Mouse (Mus musculus): ENCODE measurements around the gene Msmb. TPM values are rescaled to one million over a fixed set of nuclear protein-coding genes. Genes with fewer than 3 reads are reported as not detected.
A peak's percentile ranks its signal among the peaks of the same experiment; 100 is the strongest.

Msmb gene
- total and polyA plus RNA-seq, 3 experiments, result not detected

DNA sequence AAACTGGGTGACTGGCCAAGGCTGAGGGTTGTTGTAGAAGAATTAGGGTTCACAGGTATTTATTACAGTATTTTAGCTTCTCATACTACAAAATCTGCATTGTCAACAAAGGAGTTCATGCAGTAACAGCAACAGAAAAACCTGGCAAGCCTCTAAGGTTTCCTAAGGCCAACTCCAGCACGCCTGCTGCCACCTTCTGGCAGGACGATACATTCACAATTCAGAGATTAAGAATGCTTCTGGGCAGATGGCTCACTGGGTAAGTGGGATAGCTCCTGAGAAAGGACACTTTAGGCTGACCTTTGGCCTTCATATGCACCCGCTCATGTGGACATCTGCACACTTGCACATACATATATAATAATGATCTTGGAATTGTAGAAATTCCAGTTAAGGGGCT, 50.6 kb downstream of the Msmb start:
- H3K36me3 ChIP-seq (ENCODE audit: control insufficient read depth in 1 of 2, insufficient read depth in 2 of 2, low read length in 2 of 2), result peaks cover 48 to 58% of the 10 kb centered on the region in 2 experiments
- no peaks in the 10 kb centered on the region for H3K9me3 ChIP-seq (replicated peaks; ENCODE audit: insufficient read depth, low read length)
- no peak overlapping the region for H3K9ac ChIP-seq (ENCODE audit: control insufficient read depth, low read depth, low read length, poor library complexity, severe bottlenecking)
- no peak overlapping the region for H3K27ac ChIP-seq (ENCODE audit: control insufficient read depth, low read depth, low read length)
- no peaks in the 10 kb centered on the region for H3K27me3 ChIP-seq (ENCODE audit: control insufficient read depth in 1 of 2, insufficient read depth in 2 of 2, low read length in 2 of 2)
- no peak overlapping the region for H3K4me3 ChIP-seq (ENCODE audit: control insufficient read depth in 1 of 2, insufficient read depth in 1 of 2, low read depth in 2 of 2, low read length in 2 of 2)
- peak; percentile 74 for DNase-seq (ENCODE audit: low read depth, low spot score)
- peaks cover 15 to 16% of the 10 kb centered on the region in 2 experiments for H3K4me1 ChIP-seq (ENCODE audit: control insufficient read depth in 1 of 2, insufficient read depth in 2 of 2, low read length in 2 of 2)
- peaks cover 26% of the 10 kb centered on the region for H3K79me2 ChIP-seq (ENCODE audit: control insufficient read depth, insufficient read depth, low read length, poor library complexity)
- TF ChIP-seq TAL1 (IDR thresholded peaks at IDR 0.05; ENCODE audit: low read length) (no peak), BHLHE40 (IDR thresholded peaks at IDR 0.05; ENCODE audit: borderline replicate concordance, low read depth, low read length) (no peak), EP300 (IDR thresholded peaks at IDR 0.05; ENCODE audit: low read depth in 1 of 2, low read length in 2 of 2) (no peak), SIN3A (IDR thresholded peaks at IDR 0.05; ENCODE audit: low read length) (peak; percentile 25), HCFC1 (IDR thresholded peaks at IDR 0.05; ENCODE audit: low read depth, low read length) (no peak), CTCF (IDR thresholded peaks at IDR 0.05 in 2 of 3, conservative IDR thresholded peaks at IDR 0.05 in 1 of 3; ENCODE audit: control insufficient read depth in 1 of 3, insufficient read depth in 1 of 3, low read depth in 2 of 3, low read length in 3 of 3, poor library complexity in 1 of 3, severe bottlenecking in 1 of 3) (peak; percentile 69 to 79 (median 71)), CHD1 (IDR thresholded peaks at IDR 0.05; ENCODE audit: low read depth, low read length) (no peak), MAZ (IDR thresholded peaks at IDR 0.05; ENCODE audit: low read depth, low read length) (no peak), GABPA (IDR thresholded peaks at IDR 0.05; ENCODE audit: low read depth, low read length) (no peak), RCOR1 (IDR thresholded peaks at IDR 0.05; ENCODE audit: low read depth, low read length) (no peak), ZC3H11A (IDR thresholded peaks at IDR 0.05; ENCODE audit: low read depth, low read length) (peak; percentile 58), USF1 (IDR thresholded peaks at IDR 0.05; ENCODE audit: low read depth, low read length) (no peak), RAD21 (IDR thresholded peaks at IDR 0.05; ENCODE audit: low read depth, low read length) (peak; percentile 64), E2F4 (IDR thresholded peaks at IDR 0.05; ENCODE audit: borderline replicate concordance, low read depth, low read length) (no peak), POLR2AphosphoS2 (IDR thresholded peaks at IDR 0.05; ENCODE audit: low read length) (no peak), KAT2A (conservative IDR thresholded peaks at IDR 0.05; ENCODE audit: low read depth, low read length) (no peak), MAFK (IDR thresholded peaks at IDR 0.05; ENCODE audit: borderline replicate concordance, low read depth, low read length) (no peak), NRF1 (IDR thresholded peaks at IDR 0.05; ENCODE audit: insufficient read depth, low read depth, low read length, poor library complexity, severe bottlenecking) (no peak), MAX (IDR thresholded peaks at IDR 0.05; ENCODE audit: low read length) (no peak), TBP (IDR thresholded peaks at IDR 0.05; ENCODE audit: low read depth, low read length) (no peak), USF2 (IDR thresholded peaks at IDR 0.05; ENCODE audit: borderline replicate concordance in 1 of 2, insufficient read depth in 1 of 2, low read depth in 1 of 2, low read length in 2 of 2) (no peak), ZMIZ1 (IDR thresholded peaks at IDR 0.05; ENCODE audit: low read depth, low read length) (no peak), MYC (IDR thresholded peaks at IDR 0.05; ENCODE audit: low read depth, low read length) (no peak), ZKSCAN1 (IDR thresholded peaks at IDR 0.05; ENCODE audit: low read depth, low read length) (no peak), MYB (IDR thresholded peaks at IDR 0.05; ENCODE audit: low read depth, low read length) (no peak), CHD2 (IDR thresholded peaks at IDR 0.05; ENCODE audit: low read length) (no peak), SMC3 (IDR thresholded peaks at IDR 0.05; ENCODE audit: low read depth, low read length) (peak; percentile 74), POLR2AphosphoS5 (IDR thresholded peaks at IDR 0.05; ENCODE audit: borderline replicate concordance, low read depth, low read length) (no peak), MXI1 (IDR thresholded peaks at IDR 0.05; ENCODE audit: low read depth, low read length) (no peak), UBTF (IDR thresholded peaks at IDR 0.05; ENCODE audit: borderline replicate concordance, insufficient read depth, low read depth, low read length) (no peak), ETS1 (IDR thresholded peaks at IDR 0.05; ENCODE audit: low read depth, low read length) (no peak)
